Mouse (Mus musculus) embryonic facial prominence, embryonic 13.5 days (tissue): ENCODE data around the gene Glis1. TPM values are rescaled to one million over a fixed set of nuclear protein-coding genes. Genes with fewer than 3 reads are reported as not detected.

Source experiments
- ATAC-seq: fragments of 200-750 bp; cut with Nextera tagmentation; 2 replicates; pipeline ENCODE4 v1.8.0; 2017; ENCODE audit warnings: low read depth; ENCODE audit not compliant: insufficient number of reproducible peaks, insufficient read depth, low FRiP score, low TSS enrichment
- H3K27ac ChIP-seq: fragments of 300-500 bp; sonication (generic); 2 replicates; pipeline ENCODE4 v1.5.1; 2015; ENCODE audit warnings: moderate library complexity, mild to moderate bottlenecking, inconsistent platforms
- H3K27me3 ChIP-seq: fragments of 300-500 bp; sonication (generic); 2 replicates; pipeline ENCODE4 v1.6.1; 2015; ENCODE audit warnings: mild to moderate bottlenecking, inconsistent platforms
- H3K36me3 ChIP-seq: fragments of 300-500 bp; sonication (generic); 2 replicates; pipeline ENCODE4 v1.6.1; 2015; ENCODE audit warnings: mild to moderate bottlenecking, inconsistent platforms
- H3K4me1 ChIP-seq: fragments of 300-500 bp; sonication (generic); 2 replicates; pipeline ENCODE4 v1.6.1; 2015; ENCODE audit warnings: inconsistent platforms
- H3K4me2 ChIP-seq: fragments of 300-500 bp; sonication (generic); 2 replicates; pipeline ENCODE4 v1.6.1; 2015; ENCODE audit warnings: moderate library complexity, mild to moderate bottlenecking, inconsistent platforms
- H3K4me3 ChIP-seq: fragments of 300-500 bp; sonication (generic); 2 replicates; pipeline ENCODE4 v1.5.1; 2015; ENCODE audit warnings: mild to moderate bottlenecking, inconsistent platforms
- H3K9ac ChIP-seq: fragments of 300-500 bp; sonication (generic); 2 replicates; pipeline ENCODE4 v1.6.1; 2015; ENCODE audit warnings: mild to moderate bottlenecking, inconsistent platforms
- H3K9me3 ChIP-seq: fragments of 300-500 bp; sonication (generic); 2 replicates; pipeline ENCODE4 v1.6.1; 2016; ENCODE audit warnings: inconsistent platforms
- WGBS: fragments of 180-500 bp; shearing (Covaris S2); methylation state at CpG from one replicate; pipeline ENCODE4 v1.1.7; 2015; ENCODE audit warnings: mixed read lengths; 5-methylcytosine and 5-hydroxymethylcytosine counted together
- microRNA-seq: library from miRNA; unstranded; fragments of <30 nt; microRNA quantifications from one replicate; pipeline ENCODE4, GENCODE M21; 2016
- polyA plus RNA-seq: library from polyadenylated mRNA; unstranded; fragments of >200 nt; fragmentation: Nextera tagmentation; extraction: Ambion mirVana; gene quantifications from 2 replicates; pipeline ENCODE4 v1.2.1, GENCODE M21; 2015

Gene Glis1
- polyA plus RNA-seq, 1 experiment from 2014 or later: 60.4 TPM

- H3K4me3 ChIP-seq: no peak overlapping the region
- H3K27me3 ChIP-seq: peaks cover 15% of the 10 kb centered on the region
These were observed 236.3 kb downstream of the Glis1 start for GRCm38 (mm10) chr4:107670731-107671130.

GRCm38 (mm10) chr4:107673638-107674321 is 239.4 kb downstream of the Glis1 start:
- Histone ChIP-seq H3K27ac (no peak overlapping the region), H3K9me3 (no peaks in the 10 kb centered on the region), H3K4me3 (no peak overlapping the region), H3K36me3 (no peaks in the 10 kb centered on the region), H3K27me3 (peaks cover 15% of the 10 kb centered on the region), H3K4me1 (peaks cover 30% of the 10 kb centered on the region), H3K9ac (no peak overlapping the region), H3K4me2 (peak overlapping the region; percentile 40)
- whole genome bisulfite sequencing: 19% methylated on average over 23 of the region's 23 CpGs
- peak; percentile 22; the same call in 1 of the 2 replicates for ATAC-seq

More at GRCm38 (mm10) chr4:107670731-107671130, 236.3 kb downstream of the Glis1 start:
- H3K4me1 ChIP-seq: peaks cover 30% of the 10 kb centered on the region
- H3K9me3 ChIP-seq: no peaks in the 10 kb centered on the region
- H3K4me2 ChIP-seq: no peak overlapping the region
- 37% methylated on average over 5 of the region's 5 CpGs for WGBS
- H3K27ac ChIP-seq: 0 out of 2 replicates have a peak overlapping the region, but pooled peaks have one; percentile 44
- no peak overlapping the region for H3K9ac ChIP-seq
- no peaks in the 10 kb centered on the region for H3K36me3 ChIP-seq
- ATAC-seq: no peak

GRCm38 (mm10) chr4:107674322-107674644 is 239.9 kb downstream of the Glis1 start:
- 18% methylated on average over 5 of the region's 5 CpGs for WGBS
- Histone ChIP-seq H3K27me3 (peaks cover 15% of the 10 kb centered on the region), H3K9ac (no peak overlapping the region), H3K36me3 (no peaks in the 10 kb centered on the region), H3K4me1 (peaks cover 30% of the 10 kb centered on the region), H3K9me3 (no peaks in the 10 kb centered on the region), H3K4me2 (peak overlapping the region; percentile 40), H3K4me3 (no peak overlapping the region), H3K27ac (no peak overlapping the region)
- ATAC-seq: no peak

GRCm38 (mm10) chr4:107675645-107676044 is 241.3 kb downstream of the Glis1 start:
- no peaks in the 10 kb centered on the region for H3K9me3 ChIP-seq
- peaks cover 20% of the 10 kb centered on the region for H3K4me1 ChIP-seq
- no peak for ATAC-seq
- peaks cover 15% of the 10 kb centered on the region for H3K27me3 ChIP-seq
- H3K4me2 ChIP-seq: no peak overlapping the region
- H3K9ac ChIP-seq: no peak overlapping the region
- H3K4me3 ChIP-seq: no peak overlapping the region
- H3K36me3 ChIP-seq: no peaks in the 10 kb centered on the region
- no peak overlapping the region for H3K27ac ChIP-seq
- WGBS: 63% methylated on average over 10 of the region's 10 CpGs

- Histone ChIP-seq H3K36me3 (no peaks in the 10 kb centered on the region), H3K4me3 (no peak overlapping the region), H3K4me1 (peaks cover 5% of the 10 kb centered on the region; the same call in 1 of the 2 replicates), H3K27ac (no peak overlapping the region), H3K4me2 (no peak overlapping the region), H3K9me3 (no peaks in the 10 kb centered on the region), H3K9ac (peak overlapping the region; percentile 21; the same call in 1 of the 2 replicates), H3K27me3 (no peaks in the 10 kb centered on the region)
- no peak for ATAC-seq
- WGBS: 51% methylated on average over 15 of the region's 15 CpGs
These were observed 246.1 kb downstream of the Glis1 start for GRCm38 (mm10) chr4:107680311-107681098.

- H3K9me3 ChIP-seq: no peaks in the 10 kb centered on the region
- no peak overlapping the region for H3K9ac ChIP-seq
- no peak overlapping the region for H3K4me2 ChIP-seq
- peaks cover 5% of the 10 kb centered on the region; the same call in 1 of the 2 replicates for H3K4me1 ChIP-seq
- no peaks in the 10 kb centered on the region for H3K27me3 ChIP-seq
- no peak overlapping the region for H3K4me3 ChIP-seq
- no peak overlapping the region for H3K27ac ChIP-seq
- WGBS: 61% methylated on average over 9 of the region's 9 CpGs
- no peak for ATAC-seq
- no peaks in the 10 kb centered on the region for H3K36me3 ChIP-seq
These were observed 246.9 kb downstream of the Glis1 start for GRCm38 (mm10) chr4:107681099-107681849.

- Histone ChIP-seq H3K27ac (no peak overlapping the region), H3K4me1 (peaks cover 10% of the 10 kb centered on the region; the same call in 1 of the 2 replicates), H3K27me3 (no peaks in the 10 kb centered on the region), H3K36me3 (no peaks in the 10 kb centered on the region), H3K4me2 (no peak overlapping the region), H3K4me3 (no peak overlapping the region), H3K9me3 (no peaks in the 10 kb centered on the region), H3K9ac (no peak overlapping the region)
- WGBS: 89% methylated on average over 37 of the region's 37 CpGs
- ATAC-seq: no peak
These were observed 248.8 kb downstream of the Glis1 start for GRCm38 (mm10) chr4:107683006-107683756.

GRCm38 (mm10) chr4:107684130-107684529 is 249.7 kb downstream of the Glis1 start, which contains the start of gene Dmrtb1:
TSS of gene Dmrtb1 (minus strand) at chr4:107684230.
- no peaks in the 10 kb centered on the region for H3K27me3 ChIP-seq
- no peak within 1 kb of the TSS for H3K9ac ChIP-seq
- no peak for ATAC-seq
- peaks cover 12% of the 10 kb centered on the region; the same call in 1 of the 2 replicates for H3K4me1 ChIP-seq
- no peaks in the 10 kb centered on the region for H3K36me3 ChIP-seq
- H3K4me3 ChIP-seq: no peak within 1 kb of the TSS
- 89% methylated on average over 14 of the region's 14 CpGs for WGBS
- H3K27ac ChIP-seq: no peak within 1 kb of the TSS
- no peak within 1 kb of the TSS for H3K4me2 ChIP-seq
- H3K9me3 ChIP-seq: no peaks in the 10 kb centered on the region

Small RNA genes within 50 kb of the gene (microRNA-seq; reads per million reads assigned to microRNA genes)
- not detected for gene Gm24804

Other genes starting within 250 kb of the Glis1 start
- gene Ldlrad1, start 225.4 kb upstream of the Glis1 start, polyA plus RNA-seq: not detected in 2 replicates
- gene Lrrc42, start 181.1 kb upstream of the Glis1 start, polyA plus RNA-seq: 91.5 and 94.5 TPM in 2 replicates
- gene Hspb11, start 181.0 kb upstream of the Glis1 start, polyA plus RNA-seq: 43.3 and 46.9 TPM in 2 replicates
- gene Dio1, start 127.4 kb upstream of the Glis1 start, polyA plus RNA-seq: 0.21 TPM in 1 of 2 replicates, not detected in the other
- gene Yipf1, start 120.2 kb upstream of the Glis1 start, polyA plus RNA-seq: 50.5 and 53.4 TPM in 2 replicates
- gene Ndc1, start 66.8 kb upstream of the Glis1 start, polyA plus RNA-seq: 36.4 and 38.2 TPM in 2 replicates
- 0.37 and 1.0 TPM in 2 replicates for gene Dmrtb1, start 249.6 kb downstream of the Glis1 start, polyA plus RNA-seq